Mouse (Mus musculus) liver (tissue): Measurements from ENCODE around the gene Myo1d.

Experiments
- DNase-seq: peaks from one replicate; pipeline ENCODE4 v3.0.0-alpha.2; 2020; ENCODE audit warnings: mixed read lengths

Gene Myo1d

DNA sequence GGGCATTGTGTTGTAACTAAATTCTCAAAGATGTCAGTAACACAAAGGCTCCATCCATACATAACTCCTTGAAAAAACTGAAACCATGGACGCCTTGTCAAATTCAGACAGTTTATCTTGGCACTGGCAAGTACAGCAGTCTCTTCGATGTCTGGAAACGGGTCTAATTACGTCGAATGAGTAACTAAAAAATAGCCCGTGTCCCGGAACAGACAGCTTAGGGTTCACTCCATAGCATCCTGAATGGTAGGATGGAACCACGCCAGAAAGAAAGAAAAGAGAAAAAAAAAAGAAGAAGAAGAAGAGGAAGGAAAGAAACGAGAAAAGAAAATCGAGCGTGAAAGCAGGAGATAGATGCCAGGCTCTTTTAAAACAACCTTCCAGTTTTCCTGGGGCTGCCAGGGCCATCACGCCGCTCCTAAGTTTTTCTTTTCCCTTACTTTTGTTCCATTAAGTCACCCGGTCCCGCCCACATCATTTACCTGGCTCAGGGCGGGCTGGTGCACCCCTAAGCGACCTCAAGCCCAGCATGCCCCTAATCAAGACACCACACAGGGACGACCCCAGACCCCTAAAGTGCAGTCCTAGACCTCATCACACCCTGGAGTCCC lies 804 bp downstream of the Myo1d start:
- no peak for DNase-seq

GRCm38 (mm10) chr11:80778157-80778556 lies 1.7 kb downstream of the Myo1d start:
- no peak for DNase-seq

GRCm38 (mm10) chr11:80777708-80778107 lies 2.1 kb downstream of the Myo1d start:
- DNase-seq: no peak

- no peak for DNase-seq
These were observed 4.3 kb downstream of the Myo1d start for GRCm38 (mm10) chr11:80775535-80775934.

DNA sequence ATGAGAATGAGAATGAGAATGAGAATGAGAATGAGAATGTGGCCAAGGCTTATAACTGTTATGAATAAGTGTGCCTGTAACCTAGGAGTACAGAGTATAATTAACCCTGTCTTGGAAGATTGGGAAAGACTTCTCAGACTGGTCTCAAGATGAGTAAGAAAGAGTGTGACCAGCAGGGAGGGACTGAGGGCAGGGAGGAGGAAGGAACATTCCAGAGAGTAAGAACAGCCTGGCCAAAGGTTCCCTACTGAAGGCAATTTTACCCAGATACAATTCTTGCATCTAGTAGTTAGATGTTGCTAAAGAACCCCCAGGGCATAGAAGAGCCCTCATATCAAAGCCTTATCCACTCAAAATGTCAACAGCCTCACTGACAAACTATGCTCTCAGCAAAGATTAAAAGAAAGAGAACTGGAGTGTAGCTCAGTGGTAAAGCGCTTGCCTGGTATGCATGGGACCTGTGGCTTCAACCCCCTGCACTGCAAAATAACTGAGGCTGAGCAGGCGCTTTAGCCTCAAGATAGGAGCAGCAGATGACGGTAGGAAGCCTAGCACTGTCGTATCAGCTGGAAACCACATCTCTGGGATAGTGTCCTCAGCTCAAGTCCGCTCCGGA lies 7.1 kb downstream of the Myo1d start:
- DNase-seq: no peak

GRCm38 (mm10) chr11:80771596-80772250 lies 8.1 kb downstream of the Myo1d start:
- no peak for DNase-seq

DNA sequence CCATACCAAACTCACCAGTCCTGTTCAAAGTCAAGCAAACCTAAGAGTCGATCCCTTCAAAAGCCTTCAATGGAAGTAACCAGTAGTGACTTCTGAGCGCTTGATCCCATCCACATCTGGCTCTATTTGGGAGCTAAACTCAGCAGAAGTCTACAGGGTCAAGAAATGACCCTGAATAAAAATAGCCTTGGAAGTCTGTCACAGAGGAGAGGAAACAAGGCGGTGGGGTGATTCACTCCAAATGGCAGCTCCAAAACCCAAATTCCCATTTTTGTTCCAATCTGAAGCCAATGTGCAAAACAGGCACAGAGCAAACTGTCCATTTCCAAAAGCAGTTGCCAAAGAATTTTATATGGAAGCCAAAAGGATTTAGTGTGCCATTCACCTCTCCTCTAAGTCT lies 8.6 kb downstream of the Myo1d start:
- DNase-seq: no peak

DNA sequence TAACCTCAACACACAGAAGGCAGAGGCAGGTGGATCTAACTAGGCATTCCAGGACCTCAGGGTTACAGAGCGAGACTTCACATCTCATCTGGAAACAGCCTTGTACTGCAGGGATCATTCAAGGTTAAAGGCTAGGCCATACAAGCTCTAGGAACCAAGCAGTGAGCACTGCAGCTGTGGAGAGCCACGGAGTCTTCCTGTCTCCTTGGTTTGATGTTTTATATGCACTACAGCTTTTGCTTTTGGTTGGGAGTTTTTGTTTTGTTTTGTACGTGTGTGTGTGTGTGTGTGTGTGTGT lies 12.6 kb downstream of the Myo1d start:
- no peak for DNase-seq

DNA sequence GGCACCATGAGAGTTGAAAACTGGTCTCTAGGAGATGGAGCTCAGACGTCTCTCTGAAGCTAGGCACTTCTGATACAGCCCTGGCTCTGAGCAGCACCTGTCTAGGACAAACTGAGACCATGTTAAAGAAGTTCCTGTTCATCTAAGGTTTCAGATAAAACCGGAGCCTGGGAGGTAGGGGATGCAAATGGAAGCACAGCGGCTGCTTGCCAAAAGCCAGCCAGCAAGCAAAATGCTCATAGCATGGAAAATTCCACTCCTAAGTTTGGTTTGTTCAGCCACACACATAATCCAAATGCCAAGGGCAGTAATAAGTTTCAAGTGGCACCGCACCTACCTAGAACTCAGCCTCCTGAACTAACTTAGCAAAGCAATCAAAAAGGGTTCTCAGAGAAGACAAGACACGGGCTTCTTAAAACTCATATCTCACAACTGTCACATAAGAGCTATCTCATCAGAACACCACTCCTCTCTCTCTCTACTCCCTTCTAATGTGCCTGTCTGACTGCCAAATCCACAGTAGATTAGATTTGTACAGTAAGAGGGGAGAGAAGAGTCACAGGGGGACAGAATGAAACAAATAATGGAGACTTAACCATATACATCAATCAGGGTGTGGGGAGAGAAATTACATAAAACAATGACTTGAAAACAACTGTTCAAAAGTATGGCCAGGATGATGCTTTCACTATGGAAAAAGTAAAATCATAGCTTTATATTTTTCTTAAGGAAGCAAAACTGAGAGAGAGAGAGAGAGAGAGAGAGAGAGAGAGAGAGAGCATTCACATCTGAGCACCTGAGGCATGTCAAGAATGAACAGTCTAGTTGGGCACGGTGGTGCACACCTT lies 13.1 kb downstream of the Myo1d start:
- no peak for DNase-seq

GRCm38 (mm10) chr11:80766068-80766467 lies 13.8 kb downstream of the Myo1d start:
- no peak for DNase-seq

DNA sequence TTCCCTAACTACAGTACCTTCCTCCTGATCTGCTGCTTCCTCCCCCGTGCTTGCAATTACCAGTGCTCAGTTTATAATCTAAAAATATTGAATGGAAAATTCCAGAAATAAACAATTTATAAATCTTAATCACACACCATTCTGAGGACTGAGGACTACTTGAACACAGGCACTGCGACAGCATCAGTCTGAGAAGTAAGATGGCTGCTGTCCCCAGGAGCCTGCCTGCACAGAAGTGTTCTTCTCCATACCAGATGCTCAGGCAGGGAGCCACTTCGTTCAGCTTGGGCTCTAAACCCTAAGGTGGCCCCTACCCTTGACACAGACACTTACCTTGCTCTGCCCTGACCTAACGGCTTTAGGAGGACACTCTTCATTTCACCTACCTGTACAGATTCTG lies 17.8 kb downstream of the Myo1d start:
- no peak for DNase-seq

GRCm38 (mm10) chr11:80761285-80761974 lies 18.4 kb downstream of the Myo1d start:
- no peak for DNase-seq

DNA sequence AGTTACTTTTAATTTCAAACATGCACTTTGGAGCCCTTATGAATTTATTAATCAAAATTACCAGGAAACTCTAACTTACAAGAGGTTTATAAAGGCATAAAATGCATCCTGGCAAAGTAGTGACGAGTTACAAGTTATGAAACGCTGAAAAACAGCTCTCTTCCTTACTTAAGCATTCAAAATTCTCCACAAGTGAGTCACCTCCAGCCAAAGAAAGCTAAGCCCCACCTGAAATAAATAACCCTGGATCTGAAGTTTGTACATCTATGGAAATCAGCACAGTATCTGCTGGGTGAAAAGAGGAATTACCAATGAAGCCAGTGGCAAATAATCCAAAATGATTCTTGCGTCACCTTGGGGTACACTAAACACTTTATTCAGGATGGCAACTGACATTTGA lies 20.8 kb downstream of the Myo1d start:
- no peak for DNase-seq

DNA sequence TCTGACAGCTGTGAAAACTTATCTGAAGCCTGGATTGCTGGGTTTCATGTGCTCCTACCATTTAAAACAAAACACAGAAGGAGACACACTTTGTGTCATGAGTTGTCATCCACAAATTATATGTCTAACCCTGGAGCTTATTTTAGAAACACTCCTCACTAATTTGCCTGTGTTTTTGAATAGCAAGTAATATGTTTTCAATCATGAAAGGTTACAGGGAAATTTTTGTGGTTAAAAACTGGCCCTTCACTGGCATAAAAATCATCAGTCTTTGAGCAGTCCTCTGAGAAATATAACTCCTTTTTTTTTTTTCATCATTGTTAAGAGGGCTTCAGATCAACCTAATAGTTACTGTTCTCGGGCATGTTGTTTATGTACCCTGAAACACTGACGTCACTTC lies 25.6 kb downstream of the Myo1d start:
- DNase-seq: no peak

DNA sequence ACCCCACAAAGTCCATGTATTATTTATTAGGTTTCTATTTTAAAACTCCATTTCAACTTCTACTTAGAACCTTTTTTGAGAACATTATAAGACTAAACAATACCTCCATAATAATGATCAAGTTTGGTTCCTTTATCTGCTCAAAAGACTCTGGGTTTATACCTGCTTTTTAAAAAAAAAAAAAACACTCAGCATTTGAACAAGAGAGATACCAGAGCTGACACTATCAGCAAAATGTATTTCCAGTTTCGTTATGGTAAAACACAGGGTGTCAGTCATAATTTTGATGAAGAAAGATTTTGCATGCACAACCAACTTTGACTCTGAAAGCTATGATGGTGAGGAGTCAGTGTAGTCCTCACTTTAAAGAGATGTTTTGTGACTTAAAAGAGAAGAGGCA lies 28.7 kb downstream of the Myo1d start:
- DNase-seq: no peak

DNA sequence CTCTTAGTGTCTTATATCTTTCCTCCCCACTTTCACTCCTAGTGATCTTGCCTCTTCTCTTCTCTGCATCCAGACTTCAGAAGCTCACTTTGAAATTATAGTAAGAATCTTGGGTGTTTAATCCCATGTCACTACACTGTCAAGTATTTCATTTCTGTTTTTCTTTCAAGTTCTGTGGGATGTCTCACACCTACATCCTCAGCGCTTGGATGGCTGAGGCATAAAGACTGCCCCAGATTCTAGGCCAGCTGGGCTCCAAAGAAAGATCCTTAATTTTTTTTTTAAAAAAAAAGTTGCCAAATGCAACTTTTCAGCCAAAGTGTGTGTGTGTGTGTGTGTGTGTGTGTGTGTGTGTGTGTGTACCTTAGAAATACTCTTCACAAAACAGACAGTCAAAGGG lies 30.6 kb downstream of the Myo1d start:
- no peak for DNase-seq

- DNase-seq: no peak
These were observed 34.4 kb downstream of the Myo1d start for GRCm38 (mm10) chr11:80745426-80745825.

DNA sequence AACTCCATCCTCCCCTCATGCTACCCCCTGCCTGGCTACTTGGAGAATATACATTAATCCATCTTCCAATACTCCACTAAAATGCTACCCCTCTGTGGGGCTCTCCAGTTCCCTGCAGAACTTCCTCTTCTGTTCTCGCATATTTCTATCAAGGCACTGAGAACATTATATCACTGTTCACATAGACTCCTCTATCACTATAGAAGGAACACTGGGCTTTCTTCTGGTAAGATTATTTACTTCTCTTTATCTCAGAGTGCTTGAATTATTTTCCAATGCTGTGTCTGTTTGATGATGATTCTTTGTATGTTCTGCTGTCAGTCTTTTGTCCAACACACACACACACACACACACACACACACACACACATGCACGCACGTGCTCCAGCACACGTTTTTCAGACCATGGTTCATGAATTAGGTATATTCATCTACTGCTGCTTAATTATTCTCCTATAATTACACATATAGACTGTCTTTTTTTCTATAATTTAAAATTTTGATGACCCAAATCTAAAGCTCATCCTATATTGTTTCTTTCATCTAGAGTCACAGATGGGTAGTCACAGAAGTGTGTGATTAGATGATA lies 35.9 kb downstream of the Myo1d start:
- no peak for DNase-seq

DNA sequence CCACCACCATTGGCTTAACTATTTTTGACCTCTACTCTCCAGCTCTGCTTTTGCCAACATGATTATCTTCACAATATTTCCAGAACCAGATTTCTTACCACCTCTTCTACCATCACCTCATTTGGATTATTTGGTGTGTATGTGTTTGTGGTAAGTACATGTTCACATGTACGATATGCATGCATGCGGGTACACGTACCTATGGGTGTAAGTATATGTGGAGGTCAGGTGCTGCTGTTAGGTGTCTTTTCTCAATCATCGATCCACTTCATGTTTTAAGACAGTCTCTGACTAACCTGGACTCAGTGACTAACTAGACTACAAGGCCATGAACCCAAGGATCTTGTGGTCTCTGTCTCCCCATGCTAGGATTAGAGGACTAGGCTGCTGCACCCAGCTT lies 37.4 kb downstream of the Myo1d start:
- no peak for DNase-seq

- no peak for DNase-seq
These were observed 45.1 kb downstream of the Myo1d start for GRCm38 (mm10) chr11:80734771-80735170.

GRCm38 (mm10) chr11:80724701-80725100 lies 55.1 kb downstream of the Myo1d start:
- no peak for DNase-seq

GRCm38 (mm10) chr11:80723406-80724047 lies 56.3 kb downstream of the Myo1d start:
- no peak for DNase-seq
